Mouse (Mus musculus) kidney, embryonic 16.5 days (tissue): ENCODE measurements around the gene Ghr. TPM values are rescaled to one million over a fixed set of nuclear protein-coding genes. Genes with fewer than 3 reads are reported as not detected.

Source experiments
- ATAC-seq: fragments of 200-750 bp; cut with Nextera tagmentation; 2 replicates; pipeline ENCODE4 v1.8.0; 2017; ENCODE audit warnings: moderate TSS enrichment; ENCODE audit not compliant: low FRiP score, low TSS enrichment
- H3K27ac ChIP-seq: fragments of 300-500 bp; sonication (generic); 2 replicates; pipeline ENCODE4 v1.5.1; 2014; ENCODE audit warnings: low read length
- H3K27me3 ChIP-seq: fragments of 300-500 bp; sonication (generic); 2 replicates; pipeline ENCODE4 v1.6.1; 2014; ENCODE audit warnings: low read length, control low read depth, mixed read lengths; ENCODE audit not compliant: insufficient read depth
- H3K36me3 ChIP-seq: fragments of 300-500 bp; sonication (generic); 2 replicates; pipeline ENCODE4 v1.6.1; 2014; ENCODE audit warnings: low read length, control low read depth, mixed read lengths; ENCODE audit not compliant: insufficient read depth
- H3K4me1 ChIP-seq: fragments of 300-500 bp; sonication (generic); 2 replicates; pipeline ENCODE4 v1.6.1; 2014; ENCODE audit warnings: low read length, control low read depth, mixed read lengths; ENCODE audit not compliant: insufficient read depth
- H3K4me2 ChIP-seq: fragments of 300-500 bp; sonication (generic); replicated peaks from 2 replicates; pipeline ENCODE4 v1.6.1; 2014; ENCODE audit warnings: low read depth, low read length
- H3K4me3 ChIP-seq: fragments of 300-500 bp; sonication (generic); 2 replicates; pipeline ENCODE4 v1.5.1; 2014; ENCODE audit warnings: mild to moderate bottlenecking, low read length
- H3K9ac ChIP-seq: fragments of 300-500 bp; sonication (generic); replicated peaks from 2 replicates; pipeline ENCODE4 v1.6.1; 2014; ENCODE audit warnings: low read length
- H3K9me3 ChIP-seq: fragments of 300-500 bp; sonication (generic); 2 replicates; pipeline ENCODE4 v1.6.1; 2016; ENCODE audit warnings: low read length, control low read depth
- WGBS: fragments of 180-500 bp; shearing (Covaris S2); extraction: QIAGEN DNeasy Blood & Tissue Kit; methylation state at CpG from one replicate; pipeline ENCODE4 v1.1.7; 2014; 5-methylcytosine and 5-hydroxymethylcytosine counted together
- polyA plus RNA-seq: library from polyadenylated mRNA; unstranded; fragments of >200 nt; fragmentation: Nextera tagmentation; extraction: Ambion mirVana; gene quantifications from 2 replicates; pipeline ENCODE4 v1.2.1, GENCODE M21; 2015

The Ghr gene
- polyA plus RNA-seq, 1 experiment from 2014 or later, result 68.4 TPM

GRCm38 (mm10) chr15:3356073-3356766 is 227.1 kb downstream of the Ghr start:
- Histone ChIP-seq H3K4me3 (peak overlapping the region; percentile 30), H3K9ac (no peak overlapping the region), H3K9me3 (no peaks in the 10 kb centered on the region; the same call in none of the 2 replicates), H3K27ac (no peak overlapping the region), H3K27me3 (no peaks in the 10 kb centered on the region), H3K36me3 (no peaks in the 10 kb centered on the region), H3K4me2 (peak overlapping the region; percentile 50), H3K4me1 (no peaks in the 10 kb centered on the region)
- ATAC-seq, result no peak
- WGBS, result 52% methylated on average over 4 of the region's 4 CpGs

- no peak overlapping the region for H3K4me2 ChIP-seq
- H3K36me3 ChIP-seq, result no peaks in the 10 kb centered on the region
- H3K9me3 ChIP-seq, result no peaks in the 10 kb centered on the region
- no peaks in the 10 kb centered on the region for H3K4me1 ChIP-seq
- H3K27me3 ChIP-seq, result no peaks in the 10 kb centered on the region
- no peak overlapping the region for H3K9ac ChIP-seq
- H3K27ac ChIP-seq, result no peak overlapping the region
- no peak overlapping the region for H3K4me3 ChIP-seq
- WGBS, result 88% methylated on average over 2 of the region's 2 CpGs
- no peak for ATAC-seq
These were observed 229.6 kb downstream of the Ghr start for GRCm38 (mm10) chr15:3353696-3354095.

- Histone ChIP-seq H3K4me1 (0 out of 2 replicates have a peak, but pooled peaks cover 4% of the 10 kb centered on the region), H3K27me3 (no peaks in the 10 kb centered on the region), H3K36me3 (0 out of 2 replicates have a peak, but pooled peaks cover 2% of the 10 kb centered on the region), H3K27ac (no peak overlapping the region), H3K9ac (no peak overlapping the region), H3K4me2 (no peak overlapping the region), H3K4me3 (no peak overlapping the region), H3K9me3 (no peaks in the 10 kb centered on the region)
- no peak for ATAC-seq
- 73% methylated on average over 6 of the region's 6 CpGs for WGBS
These were observed 233.8 kb downstream of the Ghr start for GRCm38 (mm10) chr15:3349306-3350064.

GRCm38 (mm10) chr15:3346682-3347081 is 236.6 kb downstream of the Ghr start:
- H3K9ac ChIP-seq, result no peak overlapping the region
- ATAC-seq, result no peak
- no peaks in the 10 kb centered on the region for H3K9me3 ChIP-seq
- no peak overlapping the region for H3K4me2 ChIP-seq
- WGBS, result 32% methylated on average over 3 of the region's 3 CpGs
- no peaks in the 10 kb centered on the region for H3K27me3 ChIP-seq
- H3K4me3 ChIP-seq, result no peak overlapping the region
- 0 out of 2 replicates have a peak, but pooled peaks cover 2% of the 10 kb centered on the region for H3K36me3 ChIP-seq
- H3K27ac ChIP-seq, result no peak overlapping the region
- H3K4me1 ChIP-seq, result 0 out of 2 replicates have a peak, but pooled peaks cover 4% of the 10 kb centered on the region

- 86% methylated on average over 4 of the region's 4 CpGs for WGBS
- H3K9ac ChIP-seq, result no peak overlapping the region
- no peak for ATAC-seq
These were observed 238.7 kb downstream of the Ghr start for GRCm38 (mm10) chr15:3344555-3344954.

GRCm38 (mm10) chr15:3341806-3342582 is 241.3 kb downstream of the Ghr start:
- no peak overlapping the region for H3K9ac ChIP-seq
- peaks cover 4% of the 10 kb centered on the region for H3K9me3 ChIP-seq
- H3K4me3 ChIP-seq, result no peak overlapping the region
- no peaks in the 10 kb centered on the region for H3K4me1 ChIP-seq
- no peak overlapping the region for H3K27ac ChIP-seq
- H3K4me2 ChIP-seq, result no peak overlapping the region
- H3K27me3 ChIP-seq, result no peaks in the 10 kb centered on the region
- WGBS, result 91% methylated on average over 4 of the region's 4 CpGs
- H3K36me3 ChIP-seq, result peaks cover 29% of the 10 kb centered on the region
- ATAC-seq, result no peak

More at GRCm38 (mm10) chr15:3344555-3344954, 238.7 kb downstream of the Ghr start:
- H3K4me2 ChIP-seq, result no peak overlapping the region
- H3K4me3 ChIP-seq, result no peak overlapping the region
- no peaks in the 10 kb centered on the region for H3K27me3 ChIP-seq
- no peaks in the 10 kb centered on the region for H3K9me3 ChIP-seq
- no peak overlapping the region for H3K27ac ChIP-seq
- peaks cover 14% of the 10 kb centered on the region; the same call in 1 of the 2 replicates for H3K36me3 ChIP-seq
- 0 out of 2 replicates have a peak, but pooled peaks cover 4% of the 10 kb centered on the region for H3K4me1 ChIP-seq

- Histone ChIP-seq H3K36me3 (peaks cover 30% of the 10 kb centered on the region), H3K27me3 (no peaks in the 10 kb centered on the region), H3K4me1 (no peaks in the 10 kb centered on the region), H3K27ac (no peak overlapping the region), H3K4me2 (no peak overlapping the region), H3K4me3 (no peak overlapping the region), H3K9ac (no peak overlapping the region), H3K9me3 (peaks cover 4% of the 10 kb centered on the region)
- WGBS, result 76% methylated on average over 3 of the region's 3 CpGs
- no peak for ATAC-seq
These were observed 243.4 kb downstream of the Ghr start for GRCm38 (mm10) chr15:3339847-3340246.

- no peak for ATAC-seq
- H3K27ac ChIP-seq, result no peak overlapping the region
- no peak overlapping the region for H3K4me2 ChIP-seq
- no peaks in the 10 kb centered on the region for H3K4me1 ChIP-seq
- peaks cover 10% of the 10 kb centered on the region for H3K36me3 ChIP-seq
- no peak overlapping the region for H3K9ac ChIP-seq
- no peak overlapping the region for H3K4me3 ChIP-seq
- WGBS, result 91% methylated on average over 4 of the region's 4 CpGs
- peaks cover 4% of the 10 kb centered on the region for H3K9me3 ChIP-seq
- no peaks in the 10 kb centered on the region for H3K27me3 ChIP-seq
These were observed 250.8 kb downstream of the Ghr start for GRCm38 (mm10) chr15:3332517-3332916.

GRCm38 (mm10) chr15:3331813-3332212 is 251.5 kb downstream of the Ghr start:
- Histone ChIP-seq H3K36me3 (peaks cover 4% of the 10 kb centered on the region; the same call in 1 of the 2 replicates), H3K27ac (no peak overlapping the region), H3K4me2 (no peak overlapping the region), H3K4me3 (no peak overlapping the region), H3K27me3 (no peaks in the 10 kb centered on the region), H3K4me1 (no peaks in the 10 kb centered on the region), H3K9ac (no peak overlapping the region), H3K9me3 (no peaks in the 10 kb centered on the region)
- no peak for ATAC-seq
- 85% methylated on average over 2 of the region's 2 CpGs for WGBS
